Mouse (Mus musculus) bone marrow macrophage, adult 2 months (primary cell): ENCODE measurements around the gene Naip6.
"Not testable (repeated sequence)": the region's sequence is repeated elsewhere in the genome, so short reads cannot be mapped to it uniquely, and the experiment has no call there.

Source experiments
- CTCF ChIP-seq: IDR thresholded peaks from 2 replicates; pipeline ENCODE4 v1.5.1; 2012; ENCODE audit warnings: low read depth, mild to moderate bottlenecking, low read length, moderate library complexity
- POLR2A ChIP-seq: IDR thresholded peaks from 2 replicates; pipeline ENCODE4 v1.6.1; 2012; ENCODE audit warnings: mild to moderate bottlenecking, low read depth, low read length, borderline replicate concordance

DNA sequence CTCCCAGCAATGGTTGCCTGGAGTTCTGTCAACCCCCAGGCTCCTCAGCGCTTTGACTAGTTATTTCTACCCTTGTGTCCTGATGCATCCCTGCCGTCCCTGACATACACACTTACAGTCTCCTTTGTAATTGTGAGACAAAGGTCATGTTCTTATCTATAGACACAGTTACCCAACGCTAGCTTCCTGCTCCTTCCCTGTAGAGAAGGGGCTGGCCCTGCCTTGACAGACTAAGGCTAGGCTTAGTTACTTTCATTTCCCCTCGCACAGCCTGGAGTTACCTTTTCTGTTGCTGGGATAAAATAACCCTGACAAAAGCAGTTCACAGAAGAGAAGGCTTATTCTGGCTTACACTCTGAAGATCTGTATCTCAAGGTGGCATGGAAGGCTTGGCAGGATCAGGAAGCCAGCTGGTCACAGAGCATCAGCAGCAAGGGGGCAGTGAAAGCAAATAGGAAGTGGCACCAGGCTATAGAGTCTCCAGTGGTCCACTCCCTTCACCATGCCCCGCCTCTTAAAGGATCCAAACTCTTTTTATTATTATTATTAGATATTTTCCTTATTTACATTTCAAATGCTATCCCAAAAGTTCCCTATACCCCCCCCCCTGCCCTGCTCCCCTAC lies 70.5 kb downstream of the Naip6 start:
- not testable (repeated sequence) for TF ChIP-seq CTCF, POLR2A
